Mouse (Mus musculus): ENCODE results near the gene Amz1. TPM values are rescaled to one million over a fixed set of nuclear protein-coding genes. Genes with fewer than 3 reads are reported as not detected.

The Amz1 gene
- polyA plus RNA-seq, 1 experiment from 2014 or later, result 3.9 TPM

DNA sequence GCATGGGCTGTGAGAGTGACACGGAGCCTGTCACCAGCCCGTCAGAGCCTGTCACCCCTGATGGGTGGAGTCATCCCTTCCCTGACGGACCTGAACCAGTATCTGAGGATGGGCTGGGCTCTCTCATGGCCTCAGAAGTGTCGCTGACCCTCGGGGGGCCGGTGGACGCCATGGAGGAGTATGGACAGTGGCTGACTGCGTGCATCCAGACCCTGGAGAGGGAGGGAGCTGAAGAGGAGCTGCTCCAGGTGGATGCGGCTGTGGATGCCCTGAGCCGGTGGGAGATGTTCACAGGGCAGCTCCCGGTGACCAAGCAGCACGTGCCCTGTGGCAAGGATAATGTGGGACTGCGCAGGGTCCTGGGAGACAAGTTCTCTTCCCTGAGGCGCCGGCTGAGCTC lies 28.1 kb downstream of the Amz1 start:
- ATAC-seq (ENCODE audit: low FRiP score) (no peak), DNase-seq (ENCODE audit: low spot score) (no peak)
- H3K9me3 ChIP-seq (ENCODE audit: control insufficient read depth, low read length), result no peaks in the 10 kb centered on the region
- no peak overlapping the region for H3K4me3 ChIP-seq (replicated peaks; ENCODE audit: low read length)
- 95% methylated on average over 15 of the region's 15 CpGs for WGBS
- H3K36me3 ChIP-seq (replicated peaks; ENCODE audit: control insufficient read depth, insufficient read depth), result 0 out of 2 replicates have a peak, but pooled peaks cover under 1% of the 10 kb centered on the region
- H3K4me2 ChIP-seq (replicated peaks), result no peak overlapping the region
- no peak overlapping the region for H3K9ac ChIP-seq
- H3K27me3 ChIP-seq (ENCODE audit: control insufficient read depth, insufficient read depth, low read length), result no peaks in the 10 kb centered on the region
- H3K27ac ChIP-seq, result no peak overlapping the region
- H3K4me1 ChIP-seq (replicated peaks; ENCODE audit: control insufficient read depth, insufficient read depth, low read length), result no peaks in the 10 kb centered on the region; the same call in 1 of the 2 replicates

DNA sequence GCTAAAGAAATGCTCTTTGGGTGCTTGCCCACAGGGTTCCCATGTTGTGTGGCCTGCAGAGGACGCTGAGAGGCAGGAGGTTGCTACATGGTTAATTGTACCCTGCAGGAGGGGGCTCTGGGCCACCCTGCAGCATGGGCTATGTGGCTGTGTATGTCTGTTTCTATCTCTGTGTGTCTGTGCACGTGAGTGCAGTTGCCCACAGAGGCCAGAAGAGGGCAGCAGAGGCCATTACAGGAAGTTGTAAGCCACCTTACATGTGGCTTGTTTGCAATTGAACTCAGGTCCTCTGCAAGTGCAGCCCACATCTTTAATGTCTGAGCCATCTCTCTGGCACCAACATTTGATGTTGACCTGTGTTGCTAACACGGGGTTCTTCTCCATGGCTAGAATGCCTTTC lies 28.7 kb downstream of the Amz1 start:
- no peak overlapping the region for H3K9ac ChIP-seq
- H3K9me3 ChIP-seq (ENCODE audit: control insufficient read depth, low read length), result no peaks in the 10 kb centered on the region
- ATAC-seq (ENCODE audit: low FRiP score) (no peak), DNase-seq (ENCODE audit: low spot score) (no peak)
- H3K36me3 ChIP-seq (replicated peaks; ENCODE audit: control insufficient read depth, insufficient read depth), result peaks cover 6% of the 10 kb centered on the region
- H3K27me3 ChIP-seq (ENCODE audit: control insufficient read depth, insufficient read depth, low read length), result no peaks in the 10 kb centered on the region
- no peaks in the 10 kb centered on the region; the same call in 1 of the 2 replicates for H3K4me1 ChIP-seq (replicated peaks; ENCODE audit: control insufficient read depth, insufficient read depth, low read length)
- H3K4me2 ChIP-seq (replicated peaks), result no peak overlapping the region
- 97% methylated on average over 3 of the region's 3 CpGs for WGBS
- H3K27ac ChIP-seq, result no peak overlapping the region
- H3K4me3 ChIP-seq (replicated peaks; ENCODE audit: low read length), result no peak overlapping the region

DNA sequence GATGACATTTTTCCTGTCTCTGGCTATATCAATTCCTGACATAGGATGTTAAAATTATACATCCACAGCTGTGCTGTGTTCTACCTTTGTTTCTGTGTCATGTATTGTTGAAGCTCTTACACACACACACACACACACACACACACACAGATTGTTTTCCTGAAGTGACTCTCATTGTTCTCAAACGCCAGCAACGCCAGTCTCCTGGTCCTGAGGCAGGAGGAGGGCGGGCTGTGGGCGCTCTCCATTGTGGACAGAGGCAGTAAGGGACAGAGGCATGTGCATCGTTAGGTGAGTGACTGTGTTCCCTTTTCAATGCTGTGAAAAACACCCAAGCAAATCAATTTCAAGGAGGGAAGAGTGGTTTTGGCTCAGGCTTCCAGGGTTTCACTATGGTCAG lies 29.3 kb downstream of the Amz1 start:
- no peak overlapping the region for H3K27ac ChIP-seq
- ATAC-seq (ENCODE audit: low FRiP score) (no peak), DNase-seq (ENCODE audit: low spot score) (no peak)
- 43% methylated on average over 5 of the region's 5 CpGs for WGBS
- no peak overlapping the region for H3K4me3 ChIP-seq (replicated peaks; ENCODE audit: low read length)
- H3K27me3 ChIP-seq (ENCODE audit: control insufficient read depth, insufficient read depth, low read length), result no peaks in the 10 kb centered on the region
- H3K9me3 ChIP-seq (ENCODE audit: control insufficient read depth, low read length), result no peaks in the 10 kb centered on the region
- no peak overlapping the region for H3K4me2 ChIP-seq (replicated peaks)
- H3K36me3 ChIP-seq (replicated peaks; ENCODE audit: control insufficient read depth, insufficient read depth), result peaks cover 12% of the 10 kb centered on the region
- H3K4me1 ChIP-seq (replicated peaks; ENCODE audit: control insufficient read depth, insufficient read depth, low read length), result no peaks in the 10 kb centered on the region; the same call in 1 of the 2 replicates
- no peak overlapping the region for H3K9ac ChIP-seq

DNA sequence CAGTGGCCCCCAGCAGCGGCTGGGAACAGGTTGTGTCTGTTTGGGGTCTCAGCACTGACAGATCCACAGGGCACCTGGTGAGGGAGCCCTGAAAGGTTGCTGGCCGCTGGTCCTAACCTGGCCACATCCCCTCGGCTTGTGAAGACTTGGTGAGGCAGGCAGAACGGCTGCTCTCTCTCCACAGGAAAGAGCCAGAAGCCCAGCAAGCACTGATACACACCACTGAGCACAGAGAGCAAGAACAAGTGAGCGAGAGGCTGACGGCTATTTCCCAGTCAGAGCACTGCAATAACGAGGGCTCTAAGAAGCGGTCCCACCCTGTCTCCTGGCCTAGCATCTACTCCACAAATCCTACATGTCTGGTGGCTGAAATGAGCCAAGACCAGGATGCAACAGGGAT lies 34.9 kb downstream of the Amz1 start:
- Histone ChIP-seq H3K36me3 (replicated peaks; ENCODE audit: control insufficient read depth, insufficient read depth) (peaks cover 53% of the 10 kb centered on the region), H3K4me1 (replicated peaks; ENCODE audit: control insufficient read depth, insufficient read depth, low read length) (no peaks in the 10 kb centered on the region), H3K27me3 (ENCODE audit: control insufficient read depth, insufficient read depth, low read length) (no peaks in the 10 kb centered on the region), H3K9me3 (ENCODE audit: control insufficient read depth, low read length) (no peaks in the 10 kb centered on the region), H3K4me2 (replicated peaks) (no peak overlapping the region), H3K27ac (no peak overlapping the region), H3K9ac (no peak overlapping the region), H3K4me3 (replicated peaks; ENCODE audit: low read length) (no peak overlapping the region)
- WGBS, result 78% methylated on average over 8 of the region's 8 CpGs
- ATAC-seq (ENCODE audit: low FRiP score) (no peak), DNase-seq (ENCODE audit: low spot score) (no peak)

DNA sequence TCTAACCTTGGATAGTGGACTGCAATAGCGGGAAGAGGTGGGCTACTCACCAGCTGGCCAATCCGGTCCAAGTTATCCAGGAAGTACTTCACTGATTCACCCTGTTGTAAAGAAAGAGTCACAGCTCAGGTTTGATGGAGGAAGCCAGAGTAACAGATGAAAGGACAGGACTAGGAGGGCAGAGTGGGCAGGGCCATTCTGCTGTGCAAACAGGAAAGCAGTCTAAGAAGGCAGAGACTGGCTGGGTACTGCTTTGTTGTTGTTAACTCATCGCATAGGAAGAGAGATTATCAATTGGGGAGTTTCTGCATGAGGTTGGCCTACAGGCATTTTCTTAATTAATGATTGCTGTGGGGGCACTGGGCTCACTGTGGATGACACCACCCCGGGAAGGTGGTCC lies 38.6 kb downstream of the Amz1 start:
- Histone ChIP-seq H3K4me3 (replicated peaks; ENCODE audit: low read length) (no peak overlapping the region), H3K9me3 (ENCODE audit: control insufficient read depth, low read length) (no peaks in the 10 kb centered on the region), H3K4me2 (replicated peaks) (no peak overlapping the region), H3K4me1 (replicated peaks; ENCODE audit: control insufficient read depth, insufficient read depth, low read length) (no peaks in the 10 kb centered on the region), H3K27ac (no peak overlapping the region), H3K9ac (no peak overlapping the region), H3K27me3 (ENCODE audit: control insufficient read depth, insufficient read depth, low read length) (no peaks in the 10 kb centered on the region), H3K36me3 (replicated peaks; ENCODE audit: control insufficient read depth, insufficient read depth) (peaks cover 48% of the 10 kb centered on the region)
- no peak for ATAC-seq (ENCODE audit: low FRiP score)
- DNase-seq (ENCODE audit: low spot score), result no peak
- WGBS, result 90% methylated on average over 4 of the region's 4 CpGs

DNA sequence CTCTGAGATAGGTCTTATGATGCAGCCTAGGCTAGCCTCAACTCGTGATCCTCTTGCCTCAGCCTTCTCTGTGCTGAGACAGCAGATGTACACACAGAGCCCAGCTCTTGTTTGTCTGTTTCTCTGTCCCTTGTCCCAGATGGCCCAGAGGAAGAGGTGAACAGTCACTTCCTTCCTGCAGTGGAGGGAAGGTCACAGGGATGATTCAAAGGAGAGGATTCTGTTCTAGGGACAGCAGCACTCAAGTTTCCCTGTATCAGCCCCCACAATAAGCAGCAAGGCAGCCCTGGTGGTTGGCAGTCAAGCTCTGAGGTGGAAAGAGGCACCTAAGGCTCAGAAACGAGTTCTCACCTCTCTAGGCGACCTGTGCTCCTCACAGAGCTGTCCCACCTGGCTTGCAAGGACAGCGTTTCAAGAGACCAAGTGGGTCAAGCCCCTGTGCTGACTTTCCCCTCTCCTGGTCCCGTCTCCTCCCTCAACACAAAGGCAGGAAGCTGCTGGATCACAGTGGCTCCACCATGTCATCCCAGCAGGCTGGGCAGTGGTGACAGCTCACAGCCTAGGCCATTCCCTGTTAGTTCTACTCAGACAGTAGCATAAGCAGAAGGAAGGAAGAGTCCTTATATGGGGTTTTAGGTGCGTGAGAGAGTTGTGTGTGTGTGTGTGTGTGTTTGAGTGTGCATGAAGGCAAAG lies 41.1 kb downstream of the Amz1 start:
- no peaks in the 10 kb centered on the region for H3K27me3 ChIP-seq (ENCODE audit: control insufficient read depth, insufficient read depth, low read length)
- no peak overlapping the region for H3K9ac ChIP-seq
- no peak overlapping the region for H3K4me2 ChIP-seq (replicated peaks)
- peaks cover 22% of the 10 kb centered on the region for H3K4me1 ChIP-seq (replicated peaks; ENCODE audit: control insufficient read depth, insufficient read depth, low read length)
- no peak overlapping the region for H3K4me3 ChIP-seq (replicated peaks; ENCODE audit: low read length)
- peaks cover 25% of the 10 kb centered on the region for H3K36me3 ChIP-seq (replicated peaks; ENCODE audit: control insufficient read depth, insufficient read depth)
- DNase-seq (ENCODE audit: low spot score) (no peak), ATAC-seq (ENCODE audit: low FRiP score) (no peak)
- peak overlapping the region; percentile 29; the same call in 1 of the 2 replicates for H3K27ac ChIP-seq
- H3K9me3 ChIP-seq (ENCODE audit: control insufficient read depth, low read length), result no peaks in the 10 kb centered on the region
- 80% methylated on average over 6 of the region's 6 CpGs for WGBS

DNA sequence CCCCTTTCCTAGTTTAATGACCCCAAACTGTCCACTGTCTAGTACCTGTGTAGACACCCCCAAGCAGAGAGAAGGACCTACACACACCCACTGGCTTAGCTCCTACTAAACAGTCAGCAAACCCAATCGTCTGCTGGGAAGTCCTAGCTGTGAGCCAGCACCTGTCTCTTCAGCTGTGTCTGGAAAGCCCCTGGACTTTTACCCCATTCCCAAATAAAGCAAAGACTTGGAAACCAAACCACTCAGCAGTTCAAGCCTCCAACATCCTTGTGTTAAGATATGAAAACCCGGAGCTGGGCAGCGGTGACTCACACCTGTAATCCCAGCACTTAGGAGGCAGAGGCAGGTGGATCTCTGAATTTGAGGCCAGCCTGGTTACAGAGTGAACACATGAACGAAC lies 42.6 kb downstream of the Amz1 start:
- WGBS, result 93% methylated on average over 4 of the region's 4 CpGs
- peaks cover 12% of the 10 kb centered on the region for H3K36me3 ChIP-seq (replicated peaks; ENCODE audit: control insufficient read depth, insufficient read depth)
- ATAC-seq (ENCODE audit: low FRiP score), result no peak
- no peak for DNase-seq (ENCODE audit: low spot score)
- no peak overlapping the region for H3K4me2 ChIP-seq (replicated peaks)
- H3K9ac ChIP-seq, result no peak overlapping the region
- no peak overlapping the region for H3K27ac ChIP-seq
- no peaks in the 10 kb centered on the region for H3K9me3 ChIP-seq (ENCODE audit: control insufficient read depth, low read length)
- H3K4me3 ChIP-seq (replicated peaks; ENCODE audit: low read length), result no peak overlapping the region
- H3K27me3 ChIP-seq (ENCODE audit: control insufficient read depth, insufficient read depth, low read length), result no peaks in the 10 kb centered on the region
- peaks cover 31% of the 10 kb centered on the region for H3K4me1 ChIP-seq (replicated peaks; ENCODE audit: control insufficient read depth, insufficient read depth, low read length)

DNA sequence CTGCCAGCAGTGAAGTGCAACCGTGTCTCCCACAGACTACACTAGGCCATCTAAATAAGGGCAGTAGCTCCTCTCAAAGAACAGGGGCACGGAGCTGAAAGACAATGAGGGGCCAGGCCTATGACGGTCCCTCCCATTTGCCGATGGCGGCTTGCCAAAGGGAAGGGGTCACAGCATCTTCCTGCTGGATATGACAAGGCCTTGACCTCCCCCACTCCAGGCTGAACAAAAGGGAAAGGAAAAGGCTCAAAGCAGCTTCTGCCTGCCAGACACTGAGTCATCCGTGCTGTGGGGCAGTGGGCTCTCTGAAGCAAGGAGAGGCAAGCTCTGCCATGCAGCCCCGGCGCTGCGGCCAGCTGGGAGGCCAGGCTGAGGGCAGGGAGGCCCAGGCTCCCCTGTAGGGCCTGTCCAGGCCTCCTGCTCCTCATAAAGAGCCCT lies 43.8 kb downstream of the Amz1 start:
- Histone ChIP-seq H3K4me1 (replicated peaks; ENCODE audit: control insufficient read depth, insufficient read depth, low read length) (peaks cover 41% of the 10 kb centered on the region), H3K36me3 (replicated peaks; ENCODE audit: control insufficient read depth, insufficient read depth) (0 out of 2 replicates have a peak, but pooled peaks cover under 1% of the 10 kb centered on the region), H3K4me3 (replicated peaks; ENCODE audit: low read length) (no peak overlapping the region), H3K27ac (peak overlapping the region; percentile 74), H3K9me3 (ENCODE audit: control insufficient read depth, low read length) (no peaks in the 10 kb centered on the region), H3K4me2 (replicated peaks) (peak overlapping the region; percentile 18; the same call in 1 of the 2 replicates), H3K9ac (peak overlapping the region; percentile 43; the same call in 1 of the 2 replicates), H3K27me3 (ENCODE audit: control insufficient read depth, insufficient read depth, low read length) (no peaks in the 10 kb centered on the region)
- peak; percentile 62; the same call in 1 of the 2 replicates for ATAC-seq (ENCODE audit: low FRiP score)
- peak; percentile 58 for DNase-seq (ENCODE audit: low spot score)
- WGBS, result 4% methylated on average over 9 of the region's 9 CpGs

DNA sequence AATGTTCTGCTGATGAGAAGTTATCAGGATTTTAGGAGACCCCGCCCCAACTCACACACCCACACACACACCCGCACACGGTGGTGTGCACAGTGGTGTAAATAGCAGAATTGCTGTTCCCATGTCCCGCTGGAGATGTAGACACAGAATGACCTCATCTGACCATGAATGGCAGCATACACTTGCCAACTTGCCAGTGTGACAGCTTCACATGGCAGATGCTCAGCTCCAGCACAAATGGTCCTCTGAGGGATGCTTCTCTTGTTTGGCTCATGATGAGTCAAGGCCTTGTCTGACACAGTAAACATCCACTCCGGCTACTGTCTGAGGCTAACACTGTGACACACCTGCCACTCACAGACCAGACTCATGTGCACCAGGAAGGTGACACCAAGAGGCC lies 44.4 kb downstream of the Amz1 start:
- WGBS, result 55% methylated on average over 5 of the region's 5 CpGs
- ATAC-seq (ENCODE audit: low FRiP score) (peak; percentile 34; the same call in 1 of the 2 replicates), DNase-seq (ENCODE audit: low spot score) (no peak)
- Histone ChIP-seq H3K27me3 (ENCODE audit: control insufficient read depth, insufficient read depth, low read length) (no peaks in the 10 kb centered on the region), H3K9ac (peak overlapping the region; percentile 43; the same call in 1 of the 2 replicates), H3K4me1 (replicated peaks; ENCODE audit: control insufficient read depth, insufficient read depth, low read length) (peaks cover 41% of the 10 kb centered on the region), H3K27ac (peak overlapping the region; percentile 74), H3K36me3 (replicated peaks; ENCODE audit: control insufficient read depth, insufficient read depth) (no peaks in the 10 kb centered on the region), H3K4me3 (replicated peaks; ENCODE audit: low read length) (no peak overlapping the region), H3K9me3 (ENCODE audit: control insufficient read depth, low read length) (no peaks in the 10 kb centered on the region), H3K4me2 (replicated peaks) (peak overlapping the region; percentile 18; the same call in 1 of the 2 replicates)

Data from hindbrain, embryonic 14.5 days (tissue).